In the genomic region with DNA sequence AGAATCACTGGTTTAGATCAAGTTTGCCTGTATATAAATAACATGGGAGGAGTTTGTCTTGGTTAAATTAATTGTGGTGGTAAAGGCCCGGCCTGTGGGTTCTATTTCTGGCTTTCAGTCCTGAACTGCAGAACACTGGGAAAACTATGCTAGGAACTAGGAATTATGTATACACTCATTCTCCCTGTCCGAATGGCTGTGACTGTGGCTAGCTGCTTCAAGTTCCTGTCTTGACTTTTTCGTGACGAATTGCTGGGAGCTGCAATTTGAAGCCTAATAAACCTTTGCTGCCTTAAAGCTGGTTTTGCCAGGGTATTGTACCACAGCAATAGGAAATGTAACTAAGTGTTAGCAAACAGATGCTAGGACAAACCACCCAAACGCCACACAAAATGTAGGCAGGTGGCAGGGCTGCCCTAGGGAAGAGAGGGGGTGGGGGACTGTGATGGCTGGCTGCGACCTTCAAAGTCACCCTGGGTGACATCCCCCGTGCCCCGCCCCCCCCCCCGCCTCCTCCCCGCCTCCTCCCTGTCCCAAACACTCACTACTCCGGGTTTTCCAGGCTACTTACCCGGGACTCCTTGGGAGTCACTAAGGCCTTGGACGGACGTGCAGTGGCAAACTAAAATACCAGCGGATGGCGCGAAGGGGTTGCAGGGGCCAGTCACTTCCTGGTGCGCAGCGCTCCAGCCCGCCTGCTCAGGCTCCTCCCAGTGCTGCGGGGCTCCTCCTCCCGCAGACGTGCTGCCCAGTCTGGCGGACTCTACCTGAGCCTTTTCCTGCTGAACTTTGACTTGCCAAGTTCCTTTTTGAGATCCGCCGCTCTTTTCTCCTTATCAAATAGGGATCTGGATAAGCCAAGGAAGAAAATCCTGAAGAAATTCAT, we compare ENCODE assay signal across 8 mouse cellular contexts. TPM values are rescaled to one million over a fixed set of nuclear protein-coding genes. Genes with fewer than 3 reads are reported as not detected.
DNase-seq lines count a peak whose midpoint lies in the region; ATAC-seq and TF ChIP-seq lines count a peak whose summit lies in the region.

Gene Trmt2b (minus strand): TSS at position 710 of the 886 bp plus-strand sequence.

- peak within 1 kb of the TSS; percentile 54 to 75 (median 66) for H3K4me3 ChIP-seq in CH12.LX (replicated peaks in 1 of 3; ENCODE audit: low read depth in 2 of 3, low read length in 2 of 3, poor library complexity in 1 of 3)
- H3K4me3 ChIP-seq in heart, embryonic 14.5 days (ENCODE audit: control insufficient read depth in 1 of 2, insufficient read depth in 1 of 2, low read depth in 1 of 2, low read length in 2 of 2), result peak within 1 kb of the TSS; percentile 41 to 56
- H3K4me3 ChIP-seq in kidney, postnatal 0 days (replicated peaks; ENCODE audit: low read depth, low read length), result peak within 1 kb of the TSS; percentile 38
- H3K4me3 ChIP-seq in liver, postnatal 0 days (ENCODE audit: low read depth, low read length), result peak within 1 kb of the TSS; percentile 57
- H3K4me3 ChIP-seq in neural tube, embryonic 12.5 days, result peak within 1 kb of the TSS; percentile 32
- peak within 1 kb of the TSS; percentile 67 for H3K4me3 ChIP-seq in testis, adult 2 months (ENCODE audit: control insufficient read depth, low read depth, low read length)

- peak; percentile 100 for ATAC-seq in erythroid progenitor cell, adult 5-6 weeks (replicated peaks; ENCODE audit: low FRiP score, poor library complexity, severe bottlenecking)
- ATAC-seq in heart, embryonic 14.5 days (ENCODE audit: insufficient number of reproducible peaks, insufficient read depth, low FRiP score, low read depth), result peak; percentile 80
- peak; percentile 97 for ATAC-seq in kidney, postnatal 0 days (replicated peaks; ENCODE audit: low FRiP score, low read depth)
- peak; percentile 96 for ATAC-seq in liver, postnatal 0 days
- peak; percentile 81 for ATAC-seq in neural tube, embryonic 12.5 days (ENCODE audit: low FRiP score, low read depth)

- no peaks in the 10 kb centered on the region for H3K27me3 ChIP-seq in CH12.LX (replicated peaks)
- no peaks in the 10 kb centered on the region for H3K27me3 ChIP-seq in heart, embryonic 14.5 days (ENCODE audit: control insufficient read depth, insufficient read depth, low read length)
- no peaks in the 10 kb centered on the region for H3K27me3 ChIP-seq in kidney, postnatal 0 days (ENCODE audit: insufficient read depth, low read length)
- no peaks in the 10 kb centered on the region for H3K27me3 ChIP-seq in liver, postnatal 0 days (ENCODE audit: insufficient read depth, low read length)
- 0 out of 2 replicates have a peak, but pooled peaks cover 5% of the 10 kb centered on the region for H3K27me3 ChIP-seq in neural tube, embryonic 12.5 days (replicated peaks)
- no peaks in the 10 kb centered on the region for H3K27me3 ChIP-seq in testis, adult 2 months (ENCODE audit: control insufficient read depth, insufficient read depth, low read length)

- peak within 1 kb of the TSS; percentile 81 for H3K4me2 ChIP-seq in CH12.LX (ENCODE audit: insufficient read depth, low read depth, poor library complexity, severe bottlenecking)
- peak within 1 kb of the TSS; percentile 67 for H3K4me2 ChIP-seq in heart, embryonic 14.5 days (ENCODE audit: low read length)
- H3K4me2 ChIP-seq in kidney, postnatal 0 days (ENCODE audit: low read length), result peak within 1 kb of the TSS; percentile 49
- H3K4me2 ChIP-seq in liver, postnatal 0 days (ENCODE audit: low read depth, low read length), result peak within 1 kb of the TSS; percentile 67
- H3K4me2 ChIP-seq in neural tube, embryonic 12.5 days (replicated peaks), result peak within 1 kb of the TSS; percentile 53

- dilution Hi-C loops in CH12.LX (cut with MboI; ENCODE audit: extremely low pct_ligation_motif_present, extremely low pct_unique_long_range_greater_than_20kb, low sequenced_read_pairs), result no loop called here

- peaks cover 0 to 6% of the 10 kb centered on the region in 2 experiments for H3K36me3 ChIP-seq in CH12.LX (replicated peaks in 1 of 2; ENCODE audit: control insufficient read depth in 1 of 2, insufficient read depth in 1 of 2, low read length in 1 of 2)
- H3K36me3 ChIP-seq in heart, embryonic 14.5 days (ENCODE audit: control insufficient read depth, insufficient read depth, low read length), result no peaks in the 10 kb centered on the region
- H3K36me3 ChIP-seq in kidney, postnatal 0 days (ENCODE audit: insufficient read depth, low read length), result no peaks in the 10 kb centered on the region
- no peaks in the 10 kb centered on the region for H3K36me3 ChIP-seq in liver, postnatal 0 days (replicated peaks; ENCODE audit: insufficient read depth, low read length)
- no peaks in the 10 kb centered on the region for H3K36me3 ChIP-seq in neural tube, embryonic 12.5 days
- no peaks in the 10 kb centered on the region for H3K36me3 ChIP-seq in testis, adult 2 months (ENCODE audit: control insufficient read depth, insufficient read depth, low read length)

- TF ChIP-seq EP300 in CH12.LX (IDR thresholded peaks at IDR 0.05; ENCODE audit: low read length), result no peak
- no peak for TF ChIP-seq EP300 in liver, postnatal 0 days (IDR thresholded peaks at IDR 0.05; ENCODE audit: low read depth)

- peaks cover 0 to 6% of the 10 kb centered on the region in 2 experiments; a peak in 1 of 4 replicates for H3K4me1 ChIP-seq in CH12.LX (ENCODE audit: control insufficient read depth in 1 of 2, insufficient read depth in 2 of 2)
- H3K4me1 ChIP-seq in heart, embryonic 14.5 days (ENCODE audit: control insufficient read depth in 2 of 2, insufficient read depth in 2 of 2, low read length in 2 of 2), result no peaks in the 10 kb centered on the region
- H3K4me1 ChIP-seq in kidney, postnatal 0 days (replicated peaks; ENCODE audit: insufficient read depth, low read length), result no peaks in the 10 kb centered on the region
- H3K4me1 ChIP-seq in liver, postnatal 0 days (ENCODE audit: insufficient read depth), result no peaks in the 10 kb centered on the region
- H3K4me1 ChIP-seq in neural tube, embryonic 12.5 days, result no peaks in the 10 kb centered on the region
- no peaks in the 10 kb centered on the region for H3K4me1 ChIP-seq in testis, adult 2 months (ENCODE audit: control insufficient read depth, insufficient read depth, low read length)

- peak within 1 kb of the TSS; percentile 24; the same call in 1 of the 2 replicates for H3K27ac ChIP-seq in CH12.LX (ENCODE audit: insufficient read depth, low read depth)
- H3K27ac ChIP-seq in heart, embryonic 14.5 days (replicated peaks in 1 of 2; ENCODE audit: control insufficient read depth in 1 of 2, insufficient read depth in 1 of 2, low read depth in 2 of 2, low read length in 2 of 2), result peak within 1 kb of the TSS; percentile 89 to 98
- peak within 1 kb of the TSS; percentile 78 for H3K27ac ChIP-seq in kidney, postnatal 0 days
- H3K27ac ChIP-seq in liver, postnatal 0 days (ENCODE audit: low read depth), result peak within 1 kb of the TSS; percentile 79
- H3K27ac ChIP-seq in neural tube, embryonic 12.5 days, result no peak within 1 kb of the TSS
- H3K27ac ChIP-seq in testis, adult 2 months (ENCODE audit: control insufficient read depth, insufficient read depth, low read depth, low read length), result 0 out of 2 replicates have a peak within 1 kb of the TSS, but pooled peaks have one; percentile 44

- peak; percentile 57 for DNase-seq in CH12.LX (ENCODE audit: extremely low read depth)
- peak; percentile 72 for DNase-seq in brain, embryonic 14.5 days (ENCODE audit: low read depth)
- peak; percentile 73 for DNase-seq in kidney, postnatal 0 days (ENCODE audit: low spot score)
- DNase-seq in liver, postnatal 0 days, result peak; percentile 78

- no peak for TF ChIP-seq CTCF in CH12.LX (conservative IDR thresholded peaks at IDR 0.05 in 1 of 2, IDR thresholded peaks at IDR 0.05 in 1 of 2; ENCODE audit: low read depth in 2 of 2, low read length in 2 of 2)
- TF ChIP-seq CTCF in brain, embryonic 14.5 days (IDR thresholded peaks at IDR 0.05; ENCODE audit: borderline replicate concordance, extremely low read depth, insufficient read depth, insufficient read length), result no peak
- no peak for TF ChIP-seq CTCF in kidney, postnatal 0 days (IDR thresholded peaks at IDR 0.05; ENCODE audit: low read depth)
- no peak for TF ChIP-seq CTCF in liver, postnatal 0 days (IDR thresholded peaks at IDR 0.05; ENCODE audit: low read depth)
- TF ChIP-seq CTCF in testis, adult 2 months (IDR thresholded peaks at IDR 0.05; ENCODE audit: control insufficient read depth, insufficient read depth, insufficient replicate concordance, low read depth, low read length), result no peak

- H3K9ac ChIP-seq in CH12.LX (ENCODE audit: insufficient read depth, low read depth), result peak within 1 kb of the TSS; percentile 46
- peak within 1 kb of the TSS; percentile 58 for H3K9ac ChIP-seq in heart, embryonic 14.5 days (ENCODE audit: low read length)
- H3K9ac ChIP-seq in kidney, postnatal 0 days (ENCODE audit: low read depth, low read length), result 0 out of 2 replicates have a peak within 1 kb of the TSS, but pooled peaks have one; percentile 31
- H3K9ac ChIP-seq in liver, postnatal 0 days (replicated peaks), result peak within 1 kb of the TSS; percentile 58
- no peak within 1 kb of the TSS; the same call in 1 of the 2 replicates for H3K9ac ChIP-seq in neural tube, embryonic 12.5 days

- peaks cover 9% of the 10 kb centered on the region; the same call in 1 of the 2 replicates for H3K79me2 ChIP-seq in CH12.LX (replicated peaks; ENCODE audit: control insufficient read depth, extremely low read depth, insufficient read depth, poor library complexity, severe bottlenecking)

- peak; percentile 58; the same call in 1 of the 2 replicates for TF ChIP-seq POLR2A in CH12.LX (IDR thresholded peaks at IDR 0.05; ENCODE audit: low read depth, low read length)
- TF ChIP-seq POLR2A in brain, embryonic 14.5 days (IDR thresholded peaks at IDR 0.05; ENCODE audit: borderline replicate concordance, extremely low read depth, insufficient read depth, insufficient read length, poor library complexity, severe bottlenecking), result no peak
- TF ChIP-seq POLR2A in testis, adult 2 months (IDR thresholded peaks at IDR 0.05; ENCODE audit: control insufficient read depth, low read depth, low read length), result no peak

- WGBS in heart, embryonic 14.5 days, result 16% methylated on average over 24 of the region's 26 CpGs
- WGBS in kidney, postnatal 0 days, result 21% methylated on average over 22 of the region's 26 CpGs
- 18% methylated on average over 26 of the region's 26 CpGs for WGBS in liver, postnatal 0 days (ENCODE audit: insufficient replicate concordance)
- 15% methylated on average over 23 of the region's 26 CpGs for WGBS in neural tube, embryonic 12.5 days

- no peak for TF ChIP-seq RAD21 in CH12.LX (IDR thresholded peaks at IDR 0.05; ENCODE audit: low read depth, low read length)

- in situ Hi-C loops in CH12.LX (cut with MboI; ENCODE audit: low pct_ligation_motif_present, low pct_unique_long_range_greater_than_20kb, low sequenced_read_pairs), result no loop called here

- H3K9me3 ChIP-seq in CH12.LX (replicated peaks; ENCODE audit: low read length), result no peaks in the 10 kb centered on the region
- no peaks in the 10 kb centered on the region for H3K9me3 ChIP-seq in heart, embryonic 14.5 days (ENCODE audit: control insufficient read depth, low read length)
- H3K9me3 ChIP-seq in kidney, postnatal 0 days (replicated peaks; ENCODE audit: low read length), result no peaks in the 10 kb centered on the region
- H3K9me3 ChIP-seq in liver, postnatal 0 days (ENCODE audit: low read length), result no peaks in the 10 kb centered on the region
- H3K9me3 ChIP-seq in neural tube, embryonic 12.5 days, result no peaks in the 10 kb centered on the region

RNA-seq across cellular contexts. Expression of gene Trmt2b, which starts in this region (rescaled TPM):
- total RNA-seq in CH12.LX (2012; rRNA removed) (16.7 and 17.6 TPM in 2 replicates), CH12.LX (2014; rRNA removed) (26.4 and 29.8 TPM in 2 replicates)
- polyA plus RNA-seq in CH12.LX (2012; ENCODE audit: insufficient read length, low read depth), result 19.2 and 22.7 TPM in 2 replicates
- 4.5 and 5.6 TPM in 2 replicates for polyA plus RNA-seq in brain, embryonic 14.5 days (2012; rRNA removed)
- 10.5 and 12.6 TPM in 2 replicates for total RNA-seq in erythroid progenitor cell, adult 5-6 weeks (2015; ENCODE audit: low replicate concordance)
- total RNA-seq in erythroid progenitor cell, adult 5-6 weeks (2017; ENCODE audit: low replicate concordance), result 7.7 and 8.0 TPM in 2 replicates
- polyA plus RNA-seq in heart, embryonic 14.5 days (2014; fragmentation: Nextera tagmentation; extraction: Ambion mirVana), result 43.7 and 48.8 TPM in 2 replicates
- 16.6 and 17.3 TPM in 2 replicates for polyA plus RNA-seq in kidney, postnatal 0 days (2015; fragmentation: Nextera tagmentation; extraction: Ambion mirVana)
- 8.9 and 9.0 TPM in 2 replicates for polyA plus RNA-seq in liver, postnatal 0 days (2015; fragmentation: Nextera tagmentation; extraction: Ambion mirVana)
- 5.0 and 6.1 TPM in 2 replicates for polyA plus RNA-seq in neural tube, embryonic 12.5 days (2016; fragmentation: Nextera tagmentation; extraction: Ambion mirVana)
- polyA plus RNA-seq in testis, adult 2 months (2012; rRNA removed), result 1.7 and 2.4 TPM in 2 replicates
